Mouse (Mus musculus) stomach, postnatal 0 days (tissue): ENCODE data around the gene Tm4sf20.

Source experiments
- CTCF ChIP-seq: IDR thresholded peaks from 2 replicates; pipeline ENCODE4 v1.5.1; 2016; ENCODE audit warnings: antibody characterized with exemption, low read depth, mild to moderate bottlenecking, moderate library complexity
- EP300 ChIP-seq: optimal IDR thresholded peaks from 2 replicates; pipeline ENCODE3; 2016; ENCODE audit warnings: antibody characterized with exemption

DNA sequence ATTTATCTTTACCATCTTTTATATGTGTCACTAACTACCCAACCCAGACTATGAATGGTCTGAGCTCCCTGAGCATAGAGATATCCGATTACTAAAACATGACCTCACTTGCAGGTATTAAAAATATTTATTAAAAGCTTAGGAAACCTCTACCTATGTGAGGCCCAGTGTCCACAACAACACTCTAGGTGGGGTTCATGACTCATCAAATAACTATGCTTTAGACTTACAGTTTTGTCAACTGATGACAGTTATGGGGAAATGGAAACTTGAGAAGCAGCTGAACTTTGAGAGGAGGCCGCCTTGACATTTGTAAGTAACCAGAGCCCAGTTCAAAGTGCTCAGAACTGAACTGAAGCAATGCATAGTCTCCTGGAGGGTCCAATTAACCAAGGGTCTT lies 26.9 kb upstream of the Tm4sf20 start:
- TF ChIP-seq CTCF, result no peak
- TF ChIP-seq EP300, result no peak
